Mouse (Mus musculus): ENCODE data around the gene Irak1.

Gene Irak1

GRCm38 (mm10) chrX:74023188-74024049 lies at the start of gene Irak1:
Gene Irak1, minus strand, starts transcription at chrX:74023918.
- peak; percentile 76 for DNase-seq

GRCm38 (mm10) chrX:74070794-74071193 lies 47.1 kb upstream of the Irak1 start:
- no peak for DNase-seq

GRCm38 (mm10) chrX:74067891-74068290 lies 44.2 kb upstream of the Irak1 start:
- peak; percentile 36 for DNase-seq

- no peak for DNase-seq
These were observed 21.4 kb upstream of the Irak1 start for GRCm38 (mm10) chrX:74045107-74045506.

GRCm38 (mm10) chrX:74037702-74038375 lies 14.1 kb upstream of the Irak1 start:
- no peak for DNase-seq

GRCm38 (mm10) chrX:74030000-74030399 lies 6.3 kb upstream of the Irak1 start:
- no peak for DNase-seq

GRCm38 (mm10) chrX:74022795-74023187 lies 927 bp downstream of the Irak1 start:
- DNase-seq, result no peak

GRCm38 (mm10) chrX:74014597-74014996 lies 9.1 kb downstream of the Irak1 start:
- no peak for DNase-seq

GRCm38 (mm10) chrX:74008063-74008462 lies 15.7 kb downstream of the Irak1 start:
- DNase-seq, result no peak

- no peak for DNase-seq
These were observed 17.3 kb downstream of the Irak1 start for GRCm38 (mm10) chrX:74006401-74006800.

- no peak for DNase-seq
These were observed 20.1 kb downstream of the Irak1 start for GRCm38 (mm10) chrX:74003644-74004043.

- no peak for DNase-seq
These were observed 22.7 kb downstream of the Irak1 start for GRCm38 (mm10) chrX:74001024-74001423.

- no peak for DNase-seq
These were observed 24.5 kb downstream of the Irak1 start for GRCm38 (mm10) chrX:73998911-73999869.

- DNase-seq, result no peak
These were observed 45.9 kb downstream of the Irak1 start for GRCm38 (mm10) chrX:73977783-73978182.

- DNase-seq, result no peak
These were observed 47.4 kb downstream of the Irak1 start for GRCm38 (mm10) chrX:73976283-73976682.

GRCm38 (mm10) chrX:73972774-73973173 lies 50.9 kb downstream of the Irak1 start:
- DNase-seq, result no peak

GRCm38 (mm10) chrX:73970781-73971180 lies 52.9 kb downstream of the Irak1 start:
- DNase-seq, result no peak

- no peak for DNase-seq
These were observed 54.0 kb downstream of the Irak1 start for GRCm38 (mm10) chrX:73969729-73970128.

- DNase-seq, result no peak
These were observed 54.6 kb downstream of the Irak1 start for GRCm38 (mm10) chrX:73969167-73969566.

- peak; percentile 90 for DNase-seq
These were observed 56.3 kb downstream of the Irak1 start for GRCm38 (mm10) chrX:73967177-73968075.

GRCm38 (mm10) chrX:73966248-73967176 lies 57.2 kb downstream of the Irak1 start, which contains the start of gene Hcfc1:
Gene Hcfc1, minus strand, starts transcription at chrX:73966357.
- peak; percentile 88 for DNase-seq

All from cerebellum, adult 8-10 months (tissue).